Mouse (Mus musculus): Measurements from ENCODE around the gene Ccr1l1.

GRCm38 (mm10) chr9:123947815-123948214, 30.4 kb downstream of the Ccr1l1 start:
- TF ChIP-seq GATA1 (IDR thresholded peaks at IDR 0.05; ENCODE audit: borderline replicate concordance, low read length): no peak
- no peak for TF ChIP-seq FLI1 (IDR thresholded peaks at IDR 0.05; ENCODE audit: low read length)

Data from megakaryocyte, embryonic 14.5 days (primary cell).